Mouse (Mus musculus): ENCODE data around the gene Zbtb34. TPM values are rescaled to one million over a fixed set of nuclear protein-coding genes. Genes with fewer than 3 reads are reported as not detected.

Gene Zbtb34
- 9.5 and 13.1 TPM in 2 replicates for polyA plus RNA-seq (2012; rRNA removed)

GRCm38 (mm10) chr2:33430771-33431699, at the start of gene Zbtb34:
Gene Zbtb34, minus strand, starts transcription at chr2:33431324.

GRCm38 (mm10) chr2:33468466-33469097, 37.5 kb upstream of the Zbtb34 start, which contains the start of gene Zbtb43:
Gene Zbtb43, minus strand, starts transcription at chr2:33468559.

GRCm38 (mm10) chr2:33370777-33371647, 60.1 kb downstream of the Zbtb34 start, which contains the start of gene Ralgps1:
Gene Ralgps1, minus strand, starts transcription at chr2:33371486.

Other genes starting within 250 kb of the Zbtb34 start
- gene Angptl2, start 215.3 kb downstream of the Zbtb34 start, polyA plus RNA-seq (2012; rRNA removed) = 81.1 and 105 TPM in 2 replicates
- gene Ralgps1, start 59.8 kb downstream of the Zbtb34 start, polyA plus RNA-seq (2012; rRNA removed) = 5.7 and 6.4 TPM in 2 replicates
- 8.0 and 9.5 TPM in 2 replicates for gene Zbtb43, start 37.2 kb upstream of the Zbtb34 start, polyA plus RNA-seq (2012; rRNA removed)
- gene Lmx1b, start 209.2 kb upstream of the Zbtb34 start, polyA plus RNA-seq (2012; rRNA removed) = 0.06 TPM in 1 of 2 replicates, not detected in the other